Mouse (Mus musculus) kidney, postnatal 14 days (tissue): ENCODE results near the gene Rfx5.

Experiments used
- DNase-seq: peaks from one replicate; pipeline ENCODE4 v3.0.0; 2022; ENCODE audit warnings: mixed read lengths

Rfx5 gene

GRCm38 (mm10) chr3:95002569-95002968 is 48.7 kb downstream of the Rfx5 start:
- no peak for DNase-seq

DNA sequence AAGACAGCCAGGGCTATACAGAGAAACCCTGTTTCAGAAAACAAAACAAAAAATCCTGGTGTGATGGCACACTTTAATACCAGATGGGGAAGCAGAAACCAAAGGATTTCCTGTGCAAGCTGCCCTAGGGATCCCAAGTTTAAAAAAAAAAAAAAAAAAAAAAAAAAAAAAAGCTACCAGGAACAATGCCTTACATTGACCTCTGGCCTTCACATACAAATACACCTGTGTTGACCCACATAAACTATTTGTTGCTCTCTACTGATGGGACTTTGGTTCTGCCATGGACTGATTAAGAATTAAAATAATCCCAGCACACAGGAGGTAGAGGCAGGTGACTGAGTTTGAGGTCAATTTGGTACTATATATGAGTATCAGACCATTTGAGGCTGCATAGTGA is 49.4 kb downstream of the Rfx5 start:
- no peak for DNase-seq

GRCm38 (mm10) chr3:95005651-95006050 is 51.8 kb downstream of the Rfx5 start:
- DNase-seq, result no peak

- no peak for DNase-seq
These were observed 53.8 kb downstream of the Rfx5 start for GRCm38 (mm10) chr3:95007706-95008105.

DNA sequence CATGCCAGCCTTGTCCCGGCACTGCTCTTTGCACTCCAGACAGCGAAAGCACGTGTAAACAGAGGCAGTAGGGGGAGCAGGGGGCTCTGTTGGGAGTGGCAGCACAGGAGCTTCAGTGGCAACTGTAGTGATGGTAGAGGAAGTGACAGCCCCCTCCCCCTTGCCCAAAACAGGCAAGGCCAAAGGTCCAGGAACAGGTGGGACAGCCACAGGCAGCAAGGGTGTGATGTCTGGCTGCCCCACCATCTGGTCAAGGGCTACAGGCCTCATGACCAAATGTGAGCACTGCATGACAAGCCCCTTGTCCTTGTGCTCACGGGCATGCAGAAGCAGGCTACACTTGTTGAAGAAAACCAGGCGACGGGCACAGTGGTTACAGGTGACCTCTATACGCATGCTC is 56.5 kb downstream of the Rfx5 start:
- DNase-seq, result no peak
